Mouse (Mus musculus): ENCODE results near the gene Ube2i.

The Ube2i gene

DNA sequence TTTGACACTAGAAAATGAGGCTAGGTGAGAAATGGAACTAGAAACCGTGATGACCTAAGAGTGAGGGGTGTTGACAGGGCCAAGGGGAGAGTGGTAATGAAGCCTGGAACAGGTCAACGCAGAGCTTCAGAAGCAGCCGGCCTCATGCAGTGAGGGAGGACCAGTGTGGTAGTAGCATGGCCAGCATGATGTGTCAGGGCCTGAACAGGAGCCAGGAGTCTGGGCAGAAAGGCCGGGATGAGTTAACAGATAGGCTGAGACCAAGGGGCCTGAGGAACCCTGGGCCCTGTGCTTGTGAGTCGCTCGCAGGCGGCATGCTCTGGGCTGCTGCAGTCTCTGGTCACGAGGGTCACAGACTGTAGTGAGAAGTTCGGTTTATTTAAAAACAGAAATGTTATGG is 55.5 kb downstream of the Ube2i start:
- no peak for DNase-seq (ENCODE audit: low spot score)

DNA sequence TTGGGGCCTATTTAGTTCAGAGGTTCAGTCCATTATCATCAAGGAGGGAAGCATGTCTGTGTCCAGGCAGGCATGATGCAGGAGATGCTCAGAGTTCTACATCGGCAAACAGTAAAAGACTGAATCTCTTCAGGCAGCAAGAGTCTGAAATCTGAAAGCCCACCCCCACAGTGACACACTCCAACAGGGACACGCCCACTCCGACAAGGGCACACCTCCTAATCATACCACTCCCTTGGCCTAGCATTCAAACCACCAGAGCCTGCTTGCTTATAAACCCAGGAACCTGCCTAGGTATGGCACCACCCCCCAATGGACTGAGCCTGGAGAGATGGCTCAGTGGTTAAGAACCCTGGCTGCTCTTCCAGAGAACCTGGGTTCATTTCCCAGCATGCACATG is 59.0 kb downstream of the Ube2i start:
- DNase-seq (ENCODE audit: low spot score), result no peak
